Mouse (Mus musculus) embryonic fibroblast, embryonic 13.5 days (primary cell): Measurements from ENCODE around the gene Ube2d1.

Source experiments
- CTCF ChIP-seq: IDR thresholded peaks from 2 replicates; pipeline ENCODE4 v1.5.1; 2011; ENCODE audit warnings: mild to moderate bottlenecking, control low read depth, low read length, moderate library complexity, borderline replicate concordance; ENCODE audit not compliant: insufficient read depth
- POLR2A ChIP-seq: IDR thresholded peaks from 2 replicates; pipeline ENCODE4 v1.6.1; 2011; ENCODE audit warnings: low read depth, mild to moderate bottlenecking, control low read depth, low read length, moderate library complexity

GRCm38 (mm10) chr10:71238240-71238554 lies 46.9 kb downstream of the Ube2d1 start, which contains the start of gene Tfam:
- TF ChIP-seq POLR2A (peak; percentile 60), CTCF (no peak)
